ENCODE assay signal across 11 mouse cellular contexts in genomic region chr16:4912074-4912648, GRCm38 (mm10). TPM values are rescaled to one million over a fixed set of nuclear protein-coding genes. Genes with fewer than 3 reads are reported as not detected.
DNase-seq lines count a peak whose midpoint lies in the region; ATAC-seq and TF ChIP-seq lines count a peak whose summit lies in the region.
"Had no signal": no experiment of that assay in that cellular context is flagged by ENCODE, and none has a peak within 500 bp of the region (broad histone marks: within the 10 kb centered on the region; RNA-seq: fewer than 3 reads in every experiment).

No protein-coding gene starts in this region.

- peak overlapping the region; percentile 80 for H3K27ac ChIP-seq in heart, embryonic 15.5 days
- peak overlapping the region; percentile 93 for H3K27ac ChIP-seq in lung, postnatal 0 days (ENCODE audit: low read length)
- peak overlapping the region; percentile 87; the same call in 1 of the 2 replicates for H3K27ac ChIP-seq in stomach, postnatal 0 days (replicated peaks)

- H3K9ac ChIP-seq in heart, embryonic 15.5 days, result no peak overlapping the region
- no peak overlapping the region for H3K9ac ChIP-seq in lung, postnatal 0 days (replicated peaks; ENCODE audit: low read depth)
- no peak overlapping the region for H3K9ac ChIP-seq in stomach, postnatal 0 days (ENCODE audit: low read length)

- 76% methylated on average over 10 of the region's 10 CpGs for WGBS in heart, embryonic 15.5 days
- 74% methylated on average over 10 of the region's 10 CpGs for whole genome bisulfite sequencing in lung, postnatal 0 days
- 75% methylated on average over 10 of the region's 10 CpGs for WGBS in stomach, postnatal 0 days

- intact Hi-C loops in heart, postnatal 10 days (cut with DNase I), result loop anchor here (2.0 to 5.0 kb wide), 2 partner anchors 31 to 120 kb away; partner anchors contain the start of genes Cdip1 and Ubald1

- TF ChIP-seq CTCF in lung, postnatal 0 days (IDR thresholded peaks at IDR 0.05), result no peak
- no peak for TF ChIP-seq CTCF in stomach, postnatal 0 days (IDR thresholded peaks at IDR 0.05; ENCODE audit: low read depth)

- no peak for TF ChIP-seq EP300 in lung, postnatal 0 days (IDR thresholded peaks at IDR 0.05)
- TF ChIP-seq EP300 in stomach, postnatal 0 days (optimal IDR thresholded peaks at IDR 0.05), result no peak

- DNase-seq in heart, postnatal 10 days, result no peak
- DNase-seq in lung, postnatal 0 days (ENCODE audit: low spot score), result no peak
- no peak for DNase-seq in lung, postnatal 10 days
- DNase-seq in kidney, postnatal 36 days, result peak; percentile 40 to 41
- DNase-seq in stomach, postnatal 0 days (ENCODE audit: low spot score), result no peak
- DNase-seq in cerebellum, adult 11 months, result no peak
- no peak for DNase-seq in right cerebral cortex, adult 18-20 months
- DNase-seq: thymus, adult 18-20 months had no signal

- no peaks in the 10 kb centered on the region for H3K27me3 ChIP-seq in heart, embryonic 15.5 days
- no peaks in the 10 kb centered on the region for H3K27me3 ChIP-seq in lung, postnatal 0 days (replicated peaks; ENCODE audit: insufficient read depth, low read length)
- no peaks in the 10 kb centered on the region for H3K27me3 ChIP-seq in stomach, postnatal 0 days (ENCODE audit: control insufficient read depth, insufficient read depth, low read length)

- no peaks in the 10 kb centered on the region for H3K9me3 ChIP-seq in heart, embryonic 15.5 days (replicated peaks)
- H3K9me3 ChIP-seq in lung, postnatal 0 days (ENCODE audit: low read length), result no peaks in the 10 kb centered on the region
- no peaks in the 10 kb centered on the region for H3K9me3 ChIP-seq in stomach, postnatal 0 days (ENCODE audit: control insufficient read depth, low read length)

- H3K4me3 ChIP-seq in heart, embryonic 15.5 days, result no peak overlapping the region
- no peak overlapping the region for H3K4me3 ChIP-seq in lung, postnatal 0 days (ENCODE audit: low read depth, low read length)
- no peak overlapping the region for H3K4me3 ChIP-seq in stomach, postnatal 0 days (ENCODE audit: low read depth, low read length)

- peaks cover 23% of the 10 kb centered on the region for H3K4me1 ChIP-seq in heart, embryonic 15.5 days (replicated peaks)
- H3K4me1 ChIP-seq in lung, postnatal 0 days (ENCODE audit: insufficient read depth, low read depth, low read length), result peaks cover 16% of the 10 kb centered on the region
- 0 out of 2 replicates have a peak, but pooled peaks cover 2% of the 10 kb centered on the region for H3K4me1 ChIP-seq in stomach, postnatal 0 days (replicated peaks; ENCODE audit: control insufficient read depth, insufficient read depth)

- no peak for ATAC-seq in heart, embryonic 15.5 days (replicated peaks; ENCODE audit: insufficient number of reproducible peaks, insufficient read depth, low FRiP score, low read depth)
- no peak for ATAC-seq in lung, postnatal 0 days
- ATAC-seq in stomach, postnatal 0 days (ENCODE audit: low FRiP score, low TSS enrichment), result no peak
- ATAC-seq: hindbrain, embryonic 16.5 days; midbrain, embryonic 16.5 days had no signal

- no peak overlapping the region for H3K4me2 ChIP-seq in heart, embryonic 15.5 days
- no peak overlapping the region for H3K4me2 ChIP-seq in lung, postnatal 0 days (replicated peaks; ENCODE audit: low read depth, low read length)
- no peak overlapping the region for H3K4me2 ChIP-seq in stomach, postnatal 0 days (replicated peaks; ENCODE audit: low read depth)

- H3K36me3 ChIP-seq in heart, embryonic 15.5 days, result peaks cover 73% of the 10 kb centered on the region
- H3K36me3 ChIP-seq in lung, postnatal 0 days (ENCODE audit: insufficient read depth, low read length), result peaks cover 34% of the 10 kb centered on the region
- H3K36me3 ChIP-seq in stomach, postnatal 0 days (ENCODE audit: control insufficient read depth, insufficient read depth, low read length), result peaks cover 26% of the 10 kb centered on the region

RNA-seq across cellular contexts. Expression of gene Mgrn1, which starts 26.1 kb away (rescaled TPM):
- 101 and 112 TPM in 2 replicates for polyA plus RNA-seq in heart, embryonic 15.5 days (2015; fragmentation: Nextera tagmentation; extraction: Ambion mirVana)
- 100 to 1,000 TPM; 186 to 187 TPM for total RNA-seq in heart, postnatal 10 days (2021)
- 75.6 and 76.7 TPM in 2 replicates for polyA plus RNA-seq in lung, postnatal 0 days (2015; fragmentation: Nextera tagmentation; extraction: Ambion mirVana)
- polyA plus RNA-seq in stomach, postnatal 0 days (2015; fragmentation: Nextera tagmentation; extraction: Ambion mirVana), result 43.0 and 44.0 TPM in 2 replicates

RNA-seq across cellular contexts. Expression of gene Nudt16l1, which starts 26.4 kb away (rescaled TPM):
- polyA plus RNA-seq in heart, embryonic 15.5 days (2015; fragmentation: Nextera tagmentation; extraction: Ambion mirVana), result 97.4 and 122 TPM in 2 replicates
- total RNA-seq in heart, postnatal 10 days (2021), result 10 to 100 TPM; 40.5 to 43.9 TPM
- 87.6 and 92.0 TPM in 2 replicates for polyA plus RNA-seq in lung, postnatal 0 days (2015; fragmentation: Nextera tagmentation; extraction: Ambion mirVana)
- polyA plus RNA-seq in stomach, postnatal 0 days (2015; fragmentation: Nextera tagmentation; extraction: Ambion mirVana), result 92.9 and 93.6 TPM in 2 replicates

RNA-seq across cellular contexts. Expression of gene Ubald1, which starts 32.0 kb away (rescaled TPM):
- polyA plus RNA-seq in heart, embryonic 15.5 days (2015; fragmentation: Nextera tagmentation; extraction: Ambion mirVana), result 24.7 and 29.7 TPM in 2 replicates
- total RNA-seq in heart, postnatal 10 days (2021), result 10 to 100 TPM; 19.7 to 23.1 TPM
- polyA plus RNA-seq in lung, postnatal 0 days (2015; fragmentation: Nextera tagmentation; extraction: Ambion mirVana), result 33.7 and 39.5 TPM in 2 replicates
- polyA plus RNA-seq in stomach, postnatal 0 days (2015; fragmentation: Nextera tagmentation; extraction: Ambion mirVana), result 32.1 and 40.0 TPM in 2 replicates

RNA-seq across cellular contexts. Expression of gene Anks3, which starts 51.8 kb away (rescaled TPM):
- 29.4 and 41.2 TPM in 2 replicates for polyA plus RNA-seq in heart, embryonic 15.5 days (2015; fragmentation: Nextera tagmentation; extraction: Ambion mirVana)
- 10 to 100 TPM; 19.7 to 20.8 TPM for total RNA-seq in heart, postnatal 10 days (2021)
- 41.0 and 43.4 TPM in 2 replicates for polyA plus RNA-seq in lung, postnatal 0 days (2015; fragmentation: Nextera tagmentation; extraction: Ambion mirVana)
- polyA plus RNA-seq in stomach, postnatal 0 days (2015; fragmentation: Nextera tagmentation; extraction: Ambion mirVana), result 21.6 and 22.7 TPM in 2 replicates

Comparison
In these comparisons a context has a peak if more than half of its experiments do, and no peak if none do; other contexts are left out.
1. DNase-seq: peak in kidney, postnatal 36 days (2 of 2); none in heart, postnatal 10 days (0 of 2), lung, postnatal 0 days (single experiment), lung, postnatal 10 days (single experiment), stomach, postnatal 0 days (single experiment), cerebellum, adult 11 months (single experiment) and right cerebral cortex, adult 18-20 months (single experiment).
2. Peak in every context shown above with its lines, with median percentiles within 50 percentile points of each other: H3K27ac ChIP-seq.